Mouse (Mus musculus) neutrophil, adult 65 days (primary cell): Measurements from ENCODE around the gene Orm1. TPM values are rescaled to one million over a fixed set of nuclear protein-coding genes. Genes with fewer than 3 reads are reported as not detected.

ENCODE experiments used
- total RNA-seq: library from RNA; stranded (reverse); gene quantifications from 2 replicates; pipeline ENCODE4 v1.2.4, GENCODE M21; 2023

Gene Orm1
- total RNA-seq = 25.3 and 41.7 TPM in 2 replicates

GRCm38 (mm10) chr4:63344295-63344694 is at the start of gene Orm1:
TSS of gene Orm1 (plus strand) at chr4:63344560.

GRCm38 (mm10) chr4:63355877-63356665 is 11.7 kb downstream of the Orm1 start, which contains the start of gene Orm3:
TSS of gene Orm3 (plus strand) at chr4:63356162.

GRCm38 (mm10) chr4:63362150-63362549 is 17.8 kb downstream of the Orm1 start, which contains the start of gene Orm2:
TSS of gene Orm2 (plus strand) at chr4:63362449.

Other genes starting within 250 kb of the Orm1 start
- not detected in 2 replicates for gene Ambp, start 189.8 kb upstream of the Orm1 start, total RNA-seq
- not detected in 2 replicates for gene Kif12, start 172.4 kb upstream of the Orm1 start, total RNA-seq
- 0.57 and 0.63 TPM in 2 replicates for gene Col27a1, start 130.6 kb upstream of the Orm1 start, total RNA-seq
- gene Orm3, start 11.6 kb downstream of the Orm1 start, total RNA-seq = not detected in 2 replicates
- 2.6 and 2.9 TPM in 2 replicates for gene Orm2, start 17.9 kb downstream of the Orm1 start, total RNA-seq
- 260 and 309 TPM in 2 replicates for gene Akna, start 58.8 kb downstream of the Orm1 start, total RNA-seq
- 0.95 and 1.4 TPM in 2 replicates for gene Whrn, start 151.4 kb downstream of the Orm1 start, total RNA-seq
- 143 and 167 TPM in 2 replicates for gene Atp6v1g1, start 200.2 kb downstream of the Orm1 start, total RNA-seq
- 22.0 and 29.3 TPM in 2 replicates for gene Tmem268, start 214.2 kb downstream of the Orm1 start, total RNA-seq